Mouse (Mus musculus) right cerebral cortex, adult 2 months (tissue): ENCODE data around the gene Zfp579.
"Not testable (repeated sequence)": the region's sequence is repeated elsewhere in the genome, so short reads cannot be mapped to it uniquely, and the experiment has no call there.

Source experiments
- DNase-seq, 2 experiments: peaks; one replicate each; pipeline ENCODE4 v3.0.0; 2021 to 2022; ENCODE audit warnings: low spot score in 2 of 2

Zfp579 gene

DNA sequence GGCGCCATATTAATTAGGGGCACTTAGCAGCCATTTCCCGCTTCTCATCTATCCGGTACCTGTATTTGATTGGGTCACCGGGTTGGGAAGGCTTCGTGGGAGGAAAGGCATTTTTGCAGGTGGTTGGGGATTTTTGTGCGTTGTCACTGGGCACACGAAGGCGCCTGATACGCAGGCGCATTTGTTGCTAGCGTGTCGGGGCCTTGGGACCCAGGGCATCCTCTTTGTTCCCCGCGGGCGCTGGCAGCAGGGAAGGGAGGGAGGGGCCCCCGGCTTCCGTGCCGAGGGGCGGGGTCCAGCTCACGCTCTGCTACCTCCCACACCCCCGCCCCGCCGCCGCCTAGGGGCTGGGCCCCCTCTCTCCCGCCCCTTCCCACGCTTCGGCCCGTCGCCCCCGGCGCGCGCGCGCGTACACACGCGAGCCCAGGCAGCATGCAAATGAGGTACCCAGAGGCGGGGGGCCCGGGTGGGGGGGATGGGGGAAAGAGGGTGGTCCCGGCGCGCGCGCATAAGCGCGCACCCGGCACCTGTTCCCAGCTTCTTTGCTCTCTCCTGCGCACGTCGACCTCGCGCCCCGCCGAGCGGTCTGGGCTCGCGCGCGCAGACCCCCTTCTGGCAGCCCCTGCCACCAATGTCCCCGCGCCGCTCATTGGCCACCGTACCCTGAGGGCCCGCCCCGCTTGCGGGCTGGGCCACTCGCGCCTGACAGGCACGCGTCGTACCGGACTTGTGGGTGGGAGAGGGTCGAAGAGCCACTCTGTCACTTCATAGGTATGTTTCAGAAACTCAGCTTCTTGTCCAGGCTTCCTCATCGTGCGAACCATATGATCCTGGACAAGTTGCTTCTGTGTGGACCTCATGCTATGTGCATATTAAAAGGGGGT, 19.4 kb upstream of the Zfp579 start, which contains the start of gene Gm44973:
TSS of gene Gm44973 (plus strand) at position 379 of the 884 bp plus-strand sequence.
- peak; percentile 85 to 93 for DNase-seq

GRCm38 (mm10) chr7:5014251-5015117, 18.5 kb upstream of the Zfp579 start, which contains the start of the genes Zfp524 and Fiz1:
Zfp524 (plus strand) TSS chr7:5014415.
Fiz1 (minus strand) TSS chr7:5014697.
- DNase-seq = peak; percentile 97 to 99

- no peak for DNase-seq
Measured at GRCm38 (mm10) chr7:5012681-5013513, 16.9 kb upstream of the Zfp579 start.

DNA sequence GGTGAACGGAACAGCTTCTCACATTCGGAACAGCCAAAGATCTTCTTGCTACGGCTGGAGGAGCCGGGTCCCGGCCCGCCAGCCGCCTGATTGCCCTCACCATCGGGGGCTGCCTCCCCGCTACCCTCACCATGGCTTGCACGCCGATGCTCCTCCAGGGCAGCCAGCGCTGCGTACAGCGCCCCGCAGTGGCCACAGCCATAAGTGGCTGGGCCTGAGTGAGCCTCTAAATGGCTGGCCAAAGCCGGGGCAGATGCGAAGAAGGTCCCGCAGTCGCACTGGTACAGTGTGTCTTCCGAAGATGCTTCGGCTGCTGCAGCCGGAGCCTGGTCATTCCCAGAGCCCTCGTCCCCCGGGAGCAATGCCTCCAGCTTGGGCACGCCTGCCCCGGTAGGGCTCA, 12.3 kb upstream of the Zfp579 start:
- no peak for DNase-seq

- not testable (repeated sequence) for DNase-seq
Measured at GRCm38 (mm10) chr7:5002876-5003275, 6.9 kb upstream of the Zfp579 start.

GRCm38 (mm10) chr7:4999876-5000275, 3.9 kb upstream of the Zfp579 start:
- DNase-seq = no peak

DNA sequence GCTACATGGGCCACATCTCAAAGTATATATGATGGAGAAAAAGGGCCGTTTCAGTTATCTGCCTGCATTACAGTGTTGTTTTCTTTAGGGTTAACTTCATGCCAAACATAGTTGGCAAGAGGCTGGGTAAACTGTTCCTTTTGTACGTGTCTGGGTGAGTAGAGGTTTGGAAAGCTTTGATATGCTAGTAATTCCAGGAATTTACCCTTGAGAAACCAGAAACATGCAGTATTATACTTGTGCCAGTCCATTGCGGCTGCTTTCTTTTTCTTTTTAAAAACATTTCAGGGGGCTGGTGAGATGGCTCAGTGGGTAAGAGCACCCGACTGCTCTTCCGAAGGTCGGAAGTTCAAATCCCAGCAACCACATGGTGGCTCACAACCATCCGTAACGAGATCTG, 976 bp upstream of the Zfp579 start:
- no peak for DNase-seq

- DNase-seq = no peak
Measured at GRCm38 (mm10) chr7:4995268-4996002, 523 bp downstream of the Zfp579 start.

- DNase-seq = no peak
Measured at GRCm38 (mm10) chr7:4993999-4994788, 1.8 kb downstream of the Zfp579 start.

DNA sequence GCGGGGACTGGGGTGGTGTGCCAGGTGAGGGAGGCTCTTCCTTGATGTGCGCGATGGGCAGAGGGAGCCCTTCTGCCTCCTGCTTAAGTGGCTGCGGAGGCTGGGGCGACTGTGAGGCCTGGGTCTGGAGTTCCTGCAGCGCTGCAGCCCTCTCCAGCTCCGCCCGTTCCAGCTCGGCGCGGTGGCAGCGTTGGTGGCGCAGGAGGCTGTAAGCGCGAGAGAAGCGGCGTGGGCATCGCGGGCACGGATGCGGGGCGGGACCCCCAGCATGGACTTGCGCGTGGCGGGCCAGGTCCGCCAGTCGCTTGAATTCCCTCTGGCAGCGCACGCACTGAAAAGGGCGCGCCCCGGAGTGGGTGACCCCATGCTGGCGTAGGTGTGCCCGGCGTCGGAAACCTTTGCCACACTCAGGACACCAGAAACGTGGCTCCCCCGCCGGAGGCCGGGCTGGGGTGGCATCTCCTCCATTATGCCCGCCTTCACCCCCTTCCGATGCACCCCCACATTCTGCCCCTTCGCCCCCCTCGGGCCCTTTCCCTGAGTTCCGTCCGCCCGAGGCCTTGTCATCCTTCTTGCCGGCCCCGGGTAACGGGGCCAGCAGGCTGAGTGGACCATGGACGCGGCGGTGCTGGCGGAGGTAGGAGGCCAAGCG, 2.5 kb downstream of the Zfp579 start:
- no peak for DNase-seq

GRCm38 (mm10) chr7:4988250-4988649, 7.7 kb downstream of the Zfp579 start:
- no peak for DNase-seq

DNA sequence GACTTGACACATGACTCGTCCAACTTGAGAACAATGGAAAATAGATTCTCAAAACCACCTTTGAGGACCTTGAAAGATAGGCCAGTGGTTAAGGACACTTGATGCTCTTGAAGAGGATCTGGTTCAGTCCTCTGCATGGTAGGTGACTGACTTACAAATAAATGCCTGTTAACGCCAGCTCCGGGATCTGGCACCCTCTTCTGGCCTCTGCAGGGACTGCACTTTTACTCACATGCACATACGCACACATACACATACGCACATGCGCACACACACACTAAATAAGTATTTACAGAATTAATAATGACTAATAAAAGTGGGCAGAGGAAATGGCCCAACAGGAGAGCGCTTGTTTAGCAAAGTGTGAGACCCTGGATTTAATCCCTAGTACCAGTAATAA, 19.1 kb downstream of the Zfp579 start:
- no peak for DNase-seq

GRCm38 (mm10) chr7:4975455-4975854, 20.5 kb downstream of the Zfp579 start:
- no peak for DNase-seq

- DNase-seq = no peak
Measured at GRCm38 (mm10) chr7:4972321-4973047, 23.5 kb downstream of the Zfp579 start.

DNA sequence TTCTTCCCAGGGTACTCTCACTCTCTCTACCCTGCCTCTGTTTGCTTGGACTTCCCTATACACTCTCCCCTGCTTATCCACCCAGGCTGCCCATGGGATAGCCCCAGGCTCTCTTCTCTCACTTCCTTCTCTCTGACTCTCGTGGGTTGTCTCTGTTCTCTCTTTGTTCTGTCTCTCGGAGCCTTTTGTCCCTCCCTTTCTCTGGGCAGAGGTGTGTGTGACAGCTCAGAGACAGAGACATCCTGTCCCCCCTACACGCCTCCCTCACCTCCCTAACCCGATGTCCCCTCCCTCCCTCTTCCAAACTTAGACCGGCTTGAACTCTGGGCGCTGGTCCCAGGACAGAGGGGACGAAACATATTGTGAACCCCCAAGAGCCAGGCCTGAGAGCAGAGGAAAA, 24.2 kb downstream of the Zfp579 start:
- DNase-seq = no peak

- DNase-seq = no peak
Measured at GRCm38 (mm10) chr7:4971068-4971467, 24.9 kb downstream of the Zfp579 start, which contains the start of gene Sbk3. Sbk3 (minus strand) TSS chr7:4971168.

DNA sequence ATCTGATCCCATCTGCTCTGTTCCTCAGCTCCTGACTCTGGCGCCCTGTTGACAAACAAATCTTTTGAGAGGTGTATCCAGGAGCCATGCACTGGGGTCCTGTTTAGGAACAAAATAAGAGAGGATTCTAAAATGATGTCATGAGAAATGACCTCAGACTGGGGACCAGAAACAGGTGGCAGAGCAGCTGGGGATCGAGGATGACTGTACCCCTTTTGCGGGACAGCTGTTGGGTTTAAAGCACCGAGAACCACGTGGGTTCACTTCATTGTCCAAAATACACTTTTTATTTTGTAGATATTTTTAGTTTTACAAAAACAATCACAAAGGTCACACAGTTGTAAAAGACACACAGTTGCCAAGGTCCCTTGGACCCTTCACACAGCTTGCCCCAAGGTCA, 31.0 kb downstream of the Zfp579 start:
- no peak for DNase-seq

DNA sequence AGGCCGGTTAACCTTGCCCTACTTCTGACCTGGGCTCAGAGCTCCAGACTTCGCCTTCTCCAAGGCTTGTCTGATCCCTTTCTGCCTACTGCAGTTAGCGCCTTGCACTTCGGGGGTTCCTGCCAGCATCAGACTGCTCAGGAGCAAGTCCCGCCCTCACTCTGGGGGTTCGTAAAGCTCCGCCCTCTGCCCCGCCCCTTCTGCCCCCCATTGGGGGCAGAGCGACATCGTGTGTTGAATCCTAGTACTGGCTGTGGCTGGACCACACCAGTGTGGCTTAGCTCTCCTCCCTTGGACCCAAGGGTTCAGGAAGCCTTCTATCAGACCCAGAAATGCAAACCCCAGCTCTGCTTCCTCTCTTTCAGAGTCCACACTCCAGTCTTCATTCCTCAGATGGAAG, 31.7 kb downstream of the Zfp579 start, which contains the start of gene Sbk2:
TSS of gene Sbk2 (minus strand) at position 135 of the 400 bp plus-strand sequence.
- peak; percentile 58 to 68 for DNase-seq

DNA sequence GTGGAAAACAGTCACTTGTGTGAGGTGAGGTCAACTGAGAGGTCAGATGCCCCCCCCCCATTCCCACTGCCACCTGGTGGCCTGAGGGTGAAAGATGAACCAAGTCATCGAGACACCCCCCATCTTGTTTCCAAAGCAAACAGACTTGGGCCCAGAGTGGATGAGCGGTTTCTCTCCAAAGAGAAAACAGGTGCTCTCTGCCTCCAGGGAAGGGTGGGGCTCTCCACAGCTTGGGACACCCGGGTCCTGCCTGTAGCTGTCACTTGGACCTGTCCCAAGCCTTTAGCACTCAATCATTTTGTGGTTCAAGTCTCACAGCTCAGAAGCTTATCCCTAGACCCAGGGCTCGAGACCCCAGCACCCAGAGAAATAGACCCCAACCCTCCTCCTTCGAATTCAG, 32.4 kb downstream of the Zfp579 start:
- no peak for DNase-seq
